Mouse (Mus musculus): ENCODE data around the gene Mrpl14.

Gene Mrpl14

DNA sequence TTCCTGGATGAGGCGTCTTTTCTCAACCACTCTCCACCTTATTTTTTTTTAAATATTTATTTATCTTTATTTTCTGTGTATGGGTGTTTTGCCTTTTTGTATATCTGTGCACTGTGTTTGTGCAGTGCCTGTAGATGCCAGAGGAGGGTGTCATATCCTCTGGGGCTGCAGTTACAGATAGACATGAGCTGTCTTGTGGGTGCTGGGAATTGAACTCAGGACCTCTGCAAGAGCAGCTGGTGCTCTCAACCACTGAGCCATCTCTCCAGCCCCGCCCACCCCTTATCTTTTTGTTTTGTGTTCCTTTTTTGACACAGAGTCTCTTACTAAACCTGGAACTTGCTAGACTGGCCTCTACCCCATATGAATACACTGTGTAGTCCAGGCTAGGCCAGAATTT lies 41.4 kb downstream of the Mrpl14 start:
- no peak for DNase-seq

GRCm38 (mm10) chr17:45727983-45728723 lies 42.0 kb downstream of the Mrpl14 start:
- DNase-seq = no peak

DNA sequence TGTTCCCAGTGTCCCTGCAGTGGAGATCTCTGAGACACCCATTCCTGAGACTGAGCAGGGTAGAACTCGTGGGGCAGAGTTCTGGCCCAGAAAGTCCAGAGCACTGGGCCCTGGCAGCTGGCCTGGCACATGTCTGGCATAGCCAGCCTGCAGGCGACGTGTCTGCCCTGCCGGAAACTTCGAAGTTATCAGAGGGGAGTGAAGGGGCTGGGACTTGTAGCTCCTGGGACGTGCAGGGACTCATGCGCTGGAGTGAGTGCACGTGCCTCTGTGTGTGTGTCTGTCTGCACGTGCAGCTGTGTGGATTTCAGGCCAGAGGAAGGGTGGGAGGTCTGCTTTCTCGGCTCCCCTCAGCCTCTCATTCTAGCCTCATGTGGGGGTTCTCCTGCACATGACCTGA lies 43.3 kb downstream of the Mrpl14 start:
- DNase-seq = no peak

GRCm38 (mm10) chr17:45730696-45731095 lies 44.6 kb downstream of the Mrpl14 start:
- no peak for DNase-seq

DNA sequence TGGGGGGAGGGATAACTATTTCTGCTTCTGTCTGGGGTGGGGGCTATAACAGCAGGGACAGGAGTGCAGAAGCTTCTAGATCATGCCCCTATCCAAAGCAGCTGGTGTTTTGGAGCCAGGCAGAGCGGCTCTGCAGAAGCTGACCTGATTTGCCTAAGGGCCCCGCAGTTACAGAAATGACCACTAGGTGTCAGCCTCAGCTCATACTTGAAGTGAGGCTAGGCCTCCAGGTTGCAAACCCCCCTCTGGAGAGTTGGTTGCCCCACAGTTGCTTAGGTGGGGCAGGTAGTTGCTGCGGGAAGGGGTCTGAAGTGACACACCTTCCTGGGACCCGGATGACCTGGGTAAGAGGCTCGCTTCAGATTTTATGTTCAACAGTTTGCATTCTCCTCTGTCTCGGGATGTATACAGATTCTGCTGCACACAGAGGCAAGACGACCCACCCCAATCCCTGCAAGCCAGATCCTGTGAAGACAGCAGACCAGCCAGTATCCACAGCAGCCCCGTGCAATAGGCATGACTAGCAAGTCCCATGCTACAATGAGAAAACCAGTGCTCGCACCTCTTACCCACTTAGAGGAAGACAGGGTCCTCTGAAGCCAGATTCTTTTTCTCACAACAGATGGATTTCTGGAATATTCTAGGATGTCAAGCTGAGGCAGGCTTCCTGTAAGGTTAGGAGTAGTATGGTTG lies 45.2 kb downstream of the Mrpl14 start:
- peak; percentile 90 to 95 for DNase-seq

DNA sequence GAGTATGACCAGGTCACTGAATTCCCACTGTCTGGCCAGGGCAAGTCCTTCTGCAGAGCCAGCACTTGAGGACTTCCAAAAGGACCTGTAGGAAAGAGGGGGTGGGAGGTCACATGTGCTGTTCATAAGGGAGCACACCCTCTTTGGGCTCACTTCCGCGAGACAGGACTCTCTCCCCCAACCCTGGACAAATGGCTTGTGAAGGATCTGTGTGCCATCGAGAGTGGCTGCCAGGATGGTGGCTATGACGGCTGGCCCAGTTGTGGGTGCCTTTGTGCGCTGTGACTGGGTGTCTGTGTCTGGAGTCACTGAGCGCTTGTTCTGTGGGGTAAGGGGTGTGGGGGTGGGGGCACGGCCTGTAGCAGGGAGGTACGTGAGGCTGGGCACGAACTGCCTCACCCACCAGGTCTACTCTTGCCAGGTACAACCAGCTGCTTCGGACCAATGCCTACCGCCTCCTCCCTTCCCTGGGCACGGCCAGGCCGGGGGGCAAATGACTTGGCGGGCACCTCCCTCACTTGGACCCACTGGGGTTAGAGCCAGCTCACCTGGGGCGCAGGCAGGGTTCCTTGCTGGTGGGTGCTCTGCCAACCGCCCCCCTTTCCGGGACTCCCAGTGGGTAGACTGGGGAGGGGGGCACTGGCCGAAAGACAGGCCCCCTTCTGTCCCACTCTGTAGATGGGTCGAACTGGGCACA lies 47.1 kb downstream of the Mrpl14 start:
- DNase-seq = peak in 1 of 2 experiments; percentile 39

GRCm38 (mm10) chr17:45733735-45734301 lies 47.7 kb downstream of the Mrpl14 start, which contains the start of gene 1600014C23Rik:
TSS of gene 1600014C23Rik (minus strand) at chr17:45733844.
- DNase-seq = peak; percentile 68 to 73

- DNase-seq = no peak
Measured at GRCm38 (mm10) chr17:45734333-45734732, 48.2 kb downstream of the Mrpl14 start.

- no peak for DNase-seq
Measured at GRCm38 (mm10) chr17:45734881-45735280, 48.8 kb downstream of the Mrpl14 start.

GRCm38 (mm10) chr17:45735382-45736310 lies 49.5 kb downstream of the Mrpl14 start:
- peak; percentile 90 to 91 for DNase-seq

- DNase-seq = peak; percentile 86 to 92
Measured at GRCm38 (mm10) chr17:45736311-45737077, 50.4 kb downstream of the Mrpl14 start.

GRCm38 (mm10) chr17:45737078-45737601 lies 51.0 kb downstream of the Mrpl14 start:
- DNase-seq = no peak

GRCm38 (mm10) chr17:45742371-45743147 lies 56.4 kb downstream of the Mrpl14 start:
- no peak for DNase-seq

DNA sequence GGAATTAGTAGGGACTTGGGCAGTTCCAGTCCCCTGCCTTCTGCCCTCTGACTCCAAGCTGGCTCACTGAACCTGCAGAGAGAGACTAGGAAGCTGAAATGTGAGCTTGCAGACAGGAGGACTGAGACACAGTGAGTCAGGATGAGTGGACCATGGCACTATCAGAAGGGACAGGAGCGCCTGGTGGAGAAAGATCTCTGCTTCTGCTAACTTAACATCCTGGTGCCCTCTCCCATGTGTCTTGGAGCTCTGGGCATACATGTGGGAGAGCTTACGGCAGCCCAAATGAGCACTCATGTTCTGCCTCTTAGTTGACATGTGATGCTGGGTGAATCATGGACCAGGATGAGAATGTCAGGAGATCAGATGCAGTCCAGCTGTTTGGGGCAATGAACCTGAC lies 59.5 kb downstream of the Mrpl14 start:
- no peak for DNase-seq

DNA sequence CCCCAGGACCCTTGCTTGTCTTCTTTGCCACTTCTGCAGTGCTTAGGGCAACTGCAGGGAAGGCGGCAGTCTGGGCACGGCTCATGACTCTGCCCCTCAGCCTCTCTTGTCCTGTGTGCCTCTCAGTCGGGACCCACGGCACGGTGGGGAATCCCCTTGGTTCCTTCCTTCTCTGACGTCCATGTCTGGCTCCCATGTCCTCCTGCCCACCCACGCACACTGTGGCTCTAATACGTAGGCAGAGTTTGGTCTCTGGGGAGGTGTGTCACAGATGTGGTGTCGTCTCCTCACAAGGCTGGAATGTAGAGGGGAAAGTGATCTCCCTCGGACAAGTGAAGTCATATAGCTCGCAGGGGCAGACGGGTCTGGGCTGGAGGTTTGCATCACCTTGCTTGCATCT lies 60.6 kb downstream of the Mrpl14 start:
- no peak for DNase-seq

- DNase-seq = no peak
Measured at GRCm38 (mm10) chr17:45747293-45747692, 61.2 kb downstream of the Mrpl14 start.
